Mouse (Mus musculus) layer of hippocampus, postnatal 14 days (tissue): ENCODE measurements around the gene Ushbp1. TPM values are rescaled to one million over a fixed set of nuclear protein-coding genes. Genes with fewer than 3 reads are reported as not detected.
A peak's percentile ranks its signal among the peaks of the same experiment; 100 is the strongest.
"Not testable (repeated sequence)": the region's sequence is repeated elsewhere in the genome, so short reads cannot be mapped to it uniquely, and the experiment has no call there.

Source experiments
- DNase-seq, 2 experiments: peaks; one replicate each; pipeline ENCODE4 v3.0.0; 2021 to 2022; ENCODE audit warnings: low spot score in 2 of 2, mixed read lengths in 1 of 2
- total RNA-seq, 2 experiments: library from RNA; stranded (reverse); gene quantifications; 2 replicates each; pipeline ENCODE4 v1.2.3; 2021

The Ushbp1 gene
- total RNA-seq, 2 experiments from 2014 or later: 5.1 to 5.2 TPM

GRCm38 (mm10) chr8:71371236-71371848, 24.3 kb downstream of the Ushbp1 start, which contains the start of gene Ocel1:
Gene Ocel1, plus strand, starts transcription at chr8:71371298.
- DNase-seq: peak; percentile 97 to 98

GRCm38 (mm10) chr8:71370711-71371235, 24.8 kb downstream of the Ushbp1 start:
- no peak for DNase-seq

GRCm38 (mm10) chr8:71369040-71369718, 26.4 kb downstream of the Ushbp1 start:
- DNase-seq: no peak

GRCm38 (mm10) chr8:71368366-71368765, 27.2 kb downstream of the Ushbp1 start:
- DNase-seq: no peak

- DNase-seq: no peak
Observed at GRCm38 (mm10) chr8:71367529-71368176, 27.9 kb downstream of the Ushbp1 start.

- DNase-seq: peak; percentile 92 to 94
Observed at GRCm38 (mm10) chr8:71366771-71367528, 28.7 kb downstream of the Ushbp1 start, which contains the start of gene Use1. Gene Use1, plus strand, starts transcription at chr8:71366848.

- DNase-seq: no peak
Observed at GRCm38 (mm10) chr8:71358026-71358425, 37.6 kb downstream of the Ushbp1 start.

GRCm38 (mm10) chr8:71351520-71351919, 44.1 kb downstream of the Ushbp1 start:
- no peak for DNase-seq

GRCm38 (mm10) chr8:71351117-71351516, 44.5 kb downstream of the Ushbp1 start:
- DNase-seq: no peak

GRCm38 (mm10) chr8:71346581-71346980, 49.0 kb downstream of the Ushbp1 start:
- no peak for DNase-seq

GRCm38 (mm10) chr8:71340625-71341024, 55.0 kb downstream of the Ushbp1 start:
- DNase-seq: no peak

GRCm38 (mm10) chr8:71337834-71338233, 57.8 kb downstream of the Ushbp1 start:
- not testable (repeated sequence) for DNase-seq

Other genes with a start within 250 kb of the Ushbp1 start
- 10 to 100 TPM; 31.2 to 36.4 TPM for gene Myo9b, start 123.1 kb downstream of the Ushbp1 start, total RNA-seq
- 10 to 100 TPM; 13.9 to 14.6 TPM for gene Haus8, start 122.9 kb downstream of the Ushbp1 start, total RNA-seq
- gene Use1, start 29.0 kb downstream of the Ushbp1 start, total RNA-seq: 10 to 100 TPM; 84.9 to 96.2 TPM
- 10 to 100 TPM; 16.0 to 18.1 TPM for gene Ocel1, start 24.5 kb downstream of the Ushbp1 start, total RNA-seq
- gene Nr2f6, start 13.8 kb downstream of the Ushbp1 start, total RNA-seq: 10 to 100 TPM; 33.9 to 36.7 TPM
- 10 to 100 TPM; 89.1 to 96.7 TPM for gene Babam1, start 1.1 kb upstream of the Ushbp1 start, total RNA-seq
- gene Ankle1, start 10.2 kb upstream of the Ushbp1 start, total RNA-seq: 1 to 10 TPM in 1 of 2 experiments, under 1 TPM in 1; 0.60 to 1.7 TPM
- gene Abhd8, start 67.9 kb upstream of the Ushbp1 start, total RNA-seq: 100 to 1,000 TPM; 179 to 181 TPM
- 10 to 100 TPM; 52.6 to 62.7 TPM for gene Mrpl34, start 69.2 kb upstream of the Ushbp1 start, total RNA-seq
- 100 to 1,000 TPM; 104 to 110 TPM for gene Dda1, start 73.4 kb upstream of the Ushbp1 start, total RNA-seq
- 10 to 100 TPM; 60.1 to 62.4 TPM for gene Ano8, start 90.2 kb upstream of the Ushbp1 start, total RNA-seq
- 10 to 100 TPM; 30.6 to 33.3 TPM for gene Gtpbp3, start 92.3 kb upstream of the Ushbp1 start, total RNA-seq
- gene Plvap, start 116.0 kb upstream of the Ushbp1 start, total RNA-seq: 1 to 10 TPM; 7.2 to 7.6 TPM
- not detected for gene Ccdc194, start 129.9 kb upstream of the Ushbp1 start, total RNA-seq
- gene Bst2, start 141.7 kb upstream of the Ushbp1 start, total RNA-seq: 1 to 10 TPM; 3.4 to 5.5 TPM
- gene Mvb12a, start 147.1 kb upstream of the Ushbp1 start, total RNA-seq: 10 to 100 TPM; 33.8 to 36.2 TPM
- gene Tmem221, start 163.1 kb upstream of the Ushbp1 start, total RNA-seq: under 1 TPM in 1 of 2 experiments, not detected in 1; 0.35 TPM
- gene Nxnl1, start 170.8 kb upstream of the Ushbp1 start, total RNA-seq: under 1 TPM; 0.12 to 0.21 TPM
- gene Slc27a1, start 173.1 kb upstream of the Ushbp1 start, total RNA-seq: 100 to 1,000 TPM in 1 of 2 experiments, 10 to 100 TPM in 1; 90.9 to 101 TPM
- 10 to 100 TPM; 59.0 to 61.6 TPM for gene Pgls, start 196.4 kb upstream of the Ushbp1 start, total RNA-seq
- 1 to 10 TPM; 2.6 to 2.7 TPM for gene Fam129c, start 201.8 kb upstream of the Ushbp1 start, total RNA-seq
- gene Colgalt1, start 215.2 kb upstream of the Ushbp1 start, total RNA-seq: 10 to 100 TPM; 58.4 to 62.9 TPM